Mouse (Mus musculus): ENCODE results near the gene Rasgrp3.

GRCm38 (mm10) chr17:75523812-75524211 is 88.1 kb downstream of the Rasgrp3 start:
- TF ChIP-seq EP300 (IDR thresholded peaks at IDR 0.05) (peak; percentile 51; the same call in 1 of the 2 replicates), CTCF (IDR thresholded peaks at IDR 0.05) (no peak)

Measured in lung, postnatal 0 days (tissue).